Mouse (Mus musculus): ENCODE measurements around the gene Tti1. TPM values are rescaled to one million over a fixed set of nuclear protein-coding genes. Genes with fewer than 3 reads are reported as not detected.

Gene Tti1
- polyA plus RNA-seq, 1 experiment from 2014 or later = 24.5 TPM

DNA sequence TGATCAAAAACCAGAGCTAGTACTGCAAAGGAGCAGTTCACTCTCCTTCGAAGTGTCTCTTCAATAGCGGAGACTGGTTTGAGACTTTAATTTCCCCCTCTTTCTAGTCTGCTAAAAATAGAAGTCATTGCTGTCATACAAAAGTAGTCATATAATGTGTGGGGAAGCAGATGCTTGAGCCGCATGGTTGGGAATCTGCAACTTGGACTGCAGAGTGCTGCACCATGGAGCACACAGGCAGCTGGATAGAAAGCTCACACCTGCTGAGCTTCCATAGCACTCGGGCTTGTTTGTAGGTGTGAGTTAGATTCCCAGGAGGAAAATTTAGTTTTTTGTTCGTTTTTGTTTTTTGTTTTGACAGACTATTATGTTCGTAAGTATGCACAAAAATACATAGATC, 8.2 kb upstream of the Tti1 start:
- Histone ChIP-seq H3K9ac (ENCODE audit: low read depth, low read length) (no peak overlapping the region), H3K27ac (ENCODE audit: low read depth, low read length) (no peak overlapping the region), H3K27me3 (ENCODE audit: control insufficient read depth, insufficient read depth, low read length) (no peaks in the 10 kb centered on the region), H3K9me3 (replicated peaks; ENCODE audit: control insufficient read depth, low read length) (no peaks in the 10 kb centered on the region), H3K36me3 (ENCODE audit: control insufficient read depth, insufficient read depth, low read length) (no peaks in the 10 kb centered on the region), H3K4me1 (ENCODE audit: control insufficient read depth, insufficient read depth, low read length) (peaks cover 13% of the 10 kb centered on the region), H3K4me2 (no peak overlapping the region), H3K4me3 (ENCODE audit: low read depth, low read length) (no peak overlapping the region)
- ATAC-seq (replicated peaks; ENCODE audit: insufficient number of reproducible peaks, low FRiP score, low TSS enrichment) = no peak
- WGBS (ENCODE audit: insufficient replicate concordance) = 64% methylated on average over 6 of the region's 6 CpGs

DNA sequence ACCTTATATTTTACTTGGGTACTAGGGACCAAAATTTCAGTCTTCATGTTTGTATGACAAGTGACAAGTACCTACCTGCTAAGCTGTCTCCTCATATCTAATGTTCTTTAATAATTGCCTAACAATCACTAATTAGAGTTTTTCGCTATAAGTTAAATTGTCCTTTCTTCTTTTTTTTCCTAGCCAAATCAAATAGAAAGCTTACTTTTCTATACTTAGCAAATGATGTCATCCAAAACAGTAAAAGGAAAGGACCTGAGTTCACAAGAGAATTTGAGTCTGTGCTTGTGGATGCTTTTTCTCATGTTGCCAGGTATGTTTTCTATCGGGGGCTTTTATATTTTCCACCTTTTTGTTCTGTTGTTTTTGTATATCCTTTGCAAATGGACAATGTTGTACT, 7.6 kb upstream of the Tti1 start:
- Histone ChIP-seq H3K27ac (ENCODE audit: low read depth, low read length) (no peak overlapping the region), H3K4me3 (ENCODE audit: low read depth, low read length) (no peak overlapping the region), H3K9ac (ENCODE audit: low read depth, low read length) (no peak overlapping the region), H3K27me3 (ENCODE audit: control insufficient read depth, insufficient read depth, low read length) (no peaks in the 10 kb centered on the region), H3K36me3 (ENCODE audit: control insufficient read depth, insufficient read depth, low read length) (no peaks in the 10 kb centered on the region), H3K9me3 (replicated peaks; ENCODE audit: control insufficient read depth, low read length) (no peaks in the 10 kb centered on the region), H3K4me1 (ENCODE audit: control insufficient read depth, insufficient read depth, low read length) (peaks cover 19% of the 10 kb centered on the region), H3K4me2 (no peak overlapping the region)
- WGBS (ENCODE audit: insufficient replicate concordance) = 85% methylated on average over 2 of the region's 2 CpGs
- ATAC-seq (replicated peaks; ENCODE audit: insufficient number of reproducible peaks, low FRiP score, low TSS enrichment) = no peak

DNA sequence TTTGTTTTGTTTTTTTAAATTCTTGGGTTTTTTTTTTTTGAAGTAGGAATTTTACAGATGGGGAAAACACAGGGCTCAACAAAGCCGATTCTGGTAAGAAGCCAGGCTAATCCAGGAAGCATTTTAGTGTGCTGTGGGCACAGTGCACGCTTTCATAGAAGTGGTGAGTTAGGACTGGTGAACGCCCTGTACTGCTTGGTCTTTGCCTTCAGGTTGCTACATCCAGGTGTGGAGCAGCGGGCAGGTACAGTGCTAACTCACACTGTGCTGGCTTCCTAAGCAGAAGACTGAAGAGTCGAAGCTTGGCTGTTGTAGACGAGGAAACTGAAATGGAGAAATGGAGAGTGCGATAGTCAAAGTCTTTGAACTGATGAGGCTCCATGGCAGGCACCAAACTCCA, 1.8 kb upstream of the Tti1 start:
- Histone ChIP-seq H3K27me3 (ENCODE audit: control insufficient read depth, insufficient read depth, low read length) (no peaks in the 10 kb centered on the region), H3K4me3 (ENCODE audit: low read depth, low read length) (peak overlapping the region; percentile 91), H3K36me3 (ENCODE audit: control insufficient read depth, insufficient read depth, low read length) (no peaks in the 10 kb centered on the region), H3K4me2 (peak overlapping the region; percentile 83), H3K27ac (ENCODE audit: low read depth, low read length) (no peak overlapping the region), H3K9me3 (replicated peaks; ENCODE audit: control insufficient read depth, low read length) (no peaks in the 10 kb centered on the region), H3K4me1 (ENCODE audit: control insufficient read depth, insufficient read depth, low read length) (peaks cover 23% of the 10 kb centered on the region), H3K9ac (ENCODE audit: low read depth, low read length) (no peak overlapping the region)
- ATAC-seq (replicated peaks; ENCODE audit: insufficient number of reproducible peaks, low FRiP score, low TSS enrichment) = no peak
- 84% methylated on average over 7 of the region's 7 CpGs for WGBS (ENCODE audit: insufficient replicate concordance)

DNA sequence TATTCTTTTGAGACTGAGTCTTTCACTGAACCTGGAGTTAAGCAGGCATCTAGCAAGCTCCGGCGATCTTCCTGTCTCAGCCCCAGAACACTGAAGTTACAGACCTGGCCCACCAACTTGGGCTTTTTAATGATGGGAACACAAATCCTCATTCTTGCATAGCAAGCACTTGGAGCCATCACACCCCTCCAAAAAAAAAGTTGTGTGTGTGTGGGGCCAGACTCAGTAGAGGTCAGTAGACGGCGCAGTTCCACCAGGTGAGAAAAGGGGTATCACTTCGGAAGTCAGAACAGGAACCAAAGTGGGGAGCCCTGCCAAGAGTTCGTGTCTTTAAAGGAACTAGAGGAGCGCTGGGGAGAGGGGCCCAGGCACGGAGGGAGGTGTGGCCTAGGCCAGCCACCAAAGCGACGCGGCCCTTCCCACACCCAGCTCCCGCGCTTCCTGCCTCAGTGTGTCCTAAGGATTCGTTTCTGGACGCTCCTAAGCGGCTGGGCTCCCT, 329 bp downstream of the Tti1 start:
- H3K9ac ChIP-seq (ENCODE audit: low read depth, low read length) = peak overlapping the region; percentile 94
- ATAC-seq (replicated peaks; ENCODE audit: insufficient number of reproducible peaks, low FRiP score, low TSS enrichment) = no peak
- H3K27ac ChIP-seq (ENCODE audit: low read depth, low read length) = peak overlapping the region; percentile 96
- peaks cover 23% of the 10 kb centered on the region for H3K4me1 ChIP-seq (ENCODE audit: control insufficient read depth, insufficient read depth, low read length)
- H3K9me3 ChIP-seq (replicated peaks; ENCODE audit: control insufficient read depth, low read length) = no peaks in the 10 kb centered on the region
- WGBS (ENCODE audit: insufficient replicate concordance) = under 1% methylated on average over 16 of the region's 16 CpGs
- peak overlapping the region; percentile 91 for H3K4me3 ChIP-seq (ENCODE audit: low read depth, low read length)
- no peaks in the 10 kb centered on the region for H3K36me3 ChIP-seq (ENCODE audit: control insufficient read depth, insufficient read depth, low read length)
- H3K27me3 ChIP-seq (ENCODE audit: control insufficient read depth, insufficient read depth, low read length) = no peaks in the 10 kb centered on the region
- H3K4me2 ChIP-seq = peak overlapping the region; percentile 83

DNA sequence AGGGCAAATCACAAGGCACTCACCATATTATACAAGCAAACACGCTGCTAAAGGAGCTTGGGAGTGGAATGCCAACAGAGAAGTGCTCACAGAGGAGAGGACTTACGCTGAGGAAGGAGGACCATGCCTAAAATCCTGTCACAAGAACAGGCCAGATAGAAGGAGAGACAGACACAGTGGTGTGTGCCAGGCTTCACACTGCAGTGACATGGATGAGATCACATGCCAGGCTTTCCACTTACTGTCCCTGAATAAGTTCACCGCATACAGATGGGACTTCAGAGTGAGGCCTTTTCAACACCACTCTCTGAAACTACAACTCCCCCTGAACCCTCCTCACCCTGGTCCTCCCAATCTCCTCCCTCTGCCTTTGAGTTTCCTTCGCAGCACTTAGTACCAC, 10.9 kb downstream of the Tti1 start:
- no peak overlapping the region for H3K27ac ChIP-seq (ENCODE audit: low read depth, low read length)
- H3K9ac ChIP-seq (ENCODE audit: low read depth, low read length) = no peak overlapping the region
- H3K36me3 ChIP-seq (ENCODE audit: control insufficient read depth, insufficient read depth, low read length) = no peaks in the 10 kb centered on the region
- no peaks in the 10 kb centered on the region for H3K9me3 ChIP-seq (replicated peaks; ENCODE audit: control insufficient read depth, low read length)
- no peak for ATAC-seq (replicated peaks; ENCODE audit: insufficient number of reproducible peaks, low FRiP score, low TSS enrichment)
- H3K4me1 ChIP-seq (ENCODE audit: control insufficient read depth, insufficient read depth, low read length) = no peaks in the 10 kb centered on the region
- 76% methylated on average over 4 of the region's 4 CpGs for WGBS (ENCODE audit: insufficient replicate concordance)
- no peaks in the 10 kb centered on the region for H3K27me3 ChIP-seq (ENCODE audit: control insufficient read depth, insufficient read depth, low read length)
- no peak overlapping the region for H3K4me2 ChIP-seq
- H3K4me3 ChIP-seq (ENCODE audit: low read depth, low read length) = no peak overlapping the region

DNA sequence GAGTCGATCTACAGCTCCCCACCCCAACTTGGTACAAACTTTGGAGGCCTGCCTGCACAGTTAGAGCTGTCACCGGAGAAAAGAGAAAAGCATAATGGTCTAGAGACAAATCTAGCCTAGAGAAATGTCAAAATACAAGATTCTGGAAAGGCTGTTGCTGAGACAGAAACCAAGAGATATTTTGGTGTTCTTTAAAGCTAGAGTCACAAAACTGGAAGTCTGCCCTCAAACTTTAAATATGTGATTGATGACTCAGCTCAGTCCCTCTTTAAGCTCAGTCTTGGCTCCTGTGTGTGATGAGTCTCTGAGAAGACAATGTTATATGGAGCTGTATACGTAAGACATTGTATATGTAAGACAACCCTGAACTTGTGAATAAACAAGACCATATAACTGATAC, 15.6 kb downstream of the Tti1 start:
- no peaks in the 10 kb centered on the region for H3K9me3 ChIP-seq (replicated peaks; ENCODE audit: control insufficient read depth, low read length)
- WGBS (ENCODE audit: insufficient replicate concordance) = 92% methylated on average over 3 of the region's 3 CpGs
- ATAC-seq (replicated peaks; ENCODE audit: insufficient number of reproducible peaks, low FRiP score, low TSS enrichment) = no peak
- no peak overlapping the region for H3K27ac ChIP-seq (ENCODE audit: low read depth, low read length)
- H3K36me3 ChIP-seq (ENCODE audit: control insufficient read depth, insufficient read depth, low read length) = peaks cover 4% of the 10 kb centered on the region; the same call in 1 of the 2 replicates
- no peak overlapping the region for H3K4me2 ChIP-seq
- H3K4me1 ChIP-seq (ENCODE audit: control insufficient read depth, insufficient read depth, low read length) = peaks cover 9% of the 10 kb centered on the region
- H3K4me3 ChIP-seq (ENCODE audit: low read depth, low read length) = no peak overlapping the region
- H3K27me3 ChIP-seq (ENCODE audit: control insufficient read depth, insufficient read depth, low read length) = no peaks in the 10 kb centered on the region
- H3K9ac ChIP-seq (ENCODE audit: low read depth, low read length) = no peak overlapping the region

DNA sequence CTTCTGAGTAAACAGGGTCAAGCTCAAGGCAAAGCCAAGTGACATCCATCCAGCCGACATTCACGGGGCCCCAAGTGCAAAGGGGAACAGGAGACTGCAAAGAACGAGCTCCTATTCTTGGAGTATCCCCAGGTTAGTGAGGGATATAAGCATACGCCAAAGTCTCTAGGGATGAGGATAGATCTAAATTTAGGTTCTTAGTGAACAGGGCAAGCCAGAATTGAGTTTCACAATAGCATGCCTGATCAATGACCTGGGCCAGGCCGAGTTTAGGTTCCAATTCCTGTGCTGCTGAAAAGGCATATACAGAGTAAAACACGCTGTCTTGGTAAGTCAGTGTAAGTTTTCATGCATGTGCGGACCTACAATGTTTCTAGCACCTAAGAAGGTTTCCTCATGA, 18.9 kb downstream of the Tti1 start:
- WGBS (ENCODE audit: insufficient replicate concordance) = 75% methylated on average over 7 of the region's 7 CpGs
- ATAC-seq (replicated peaks; ENCODE audit: insufficient number of reproducible peaks, low FRiP score, low TSS enrichment) = no peak
- 0 out of 2 replicates have a peak overlapping the region, but pooled peaks have one; percentile 10 for H3K27ac ChIP-seq (ENCODE audit: low read depth, low read length)
- no peaks in the 10 kb centered on the region for H3K9me3 ChIP-seq (replicated peaks; ENCODE audit: control insufficient read depth, low read length)
- peaks cover 9% of the 10 kb centered on the region for H3K4me1 ChIP-seq (ENCODE audit: control insufficient read depth, insufficient read depth, low read length)
- peaks cover 11% of the 10 kb centered on the region for H3K36me3 ChIP-seq (ENCODE audit: control insufficient read depth, insufficient read depth, low read length)
- H3K4me3 ChIP-seq (ENCODE audit: low read depth, low read length) = no peak overlapping the region
- H3K27me3 ChIP-seq (ENCODE audit: control insufficient read depth, insufficient read depth, low read length) = no peaks in the 10 kb centered on the region
- H3K9ac ChIP-seq (ENCODE audit: low read depth, low read length) = no peak overlapping the region
- H3K4me2 ChIP-seq = no peak overlapping the region

DNA sequence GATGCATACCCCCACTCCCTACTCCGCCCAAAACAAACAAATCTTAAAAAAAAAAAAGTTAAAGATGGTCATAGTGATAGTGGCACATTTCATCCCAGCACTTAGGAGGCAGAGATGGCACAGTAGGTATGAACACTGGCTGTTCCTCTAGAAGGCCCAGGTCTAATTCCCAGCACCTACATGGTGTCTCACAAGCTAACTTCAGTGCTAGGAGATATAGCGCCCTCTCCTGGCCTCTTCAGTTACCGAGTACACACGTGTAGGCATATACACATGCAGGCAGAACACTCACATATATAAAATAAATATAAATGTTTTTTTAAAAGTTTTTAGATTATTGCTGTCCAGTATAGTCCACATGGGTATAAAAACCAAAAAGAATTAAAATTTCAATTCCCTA, 22.6 kb downstream of the Tti1 start:
- no peak overlapping the region for H3K4me2 ChIP-seq
- no peaks in the 10 kb centered on the region for H3K9me3 ChIP-seq (replicated peaks; ENCODE audit: control insufficient read depth, low read length)
- ATAC-seq (replicated peaks; ENCODE audit: insufficient number of reproducible peaks, low FRiP score, low TSS enrichment) = no peak
- 91% methylated on average over 4 of the region's 4 CpGs for WGBS (ENCODE audit: insufficient replicate concordance)
- no peak overlapping the region for H3K27ac ChIP-seq (ENCODE audit: low read depth, low read length)
- H3K4me3 ChIP-seq (ENCODE audit: low read depth, low read length) = no peak overlapping the region
- H3K9ac ChIP-seq (ENCODE audit: low read depth, low read length) = no peak overlapping the region
- no peaks in the 10 kb centered on the region for H3K27me3 ChIP-seq (ENCODE audit: control insufficient read depth, insufficient read depth, low read length)
- peaks cover 9% of the 10 kb centered on the region for H3K4me1 ChIP-seq (ENCODE audit: control insufficient read depth, insufficient read depth, low read length)
- H3K36me3 ChIP-seq (ENCODE audit: control insufficient read depth, insufficient read depth, low read length) = peaks cover 11% of the 10 kb centered on the region

DNA sequence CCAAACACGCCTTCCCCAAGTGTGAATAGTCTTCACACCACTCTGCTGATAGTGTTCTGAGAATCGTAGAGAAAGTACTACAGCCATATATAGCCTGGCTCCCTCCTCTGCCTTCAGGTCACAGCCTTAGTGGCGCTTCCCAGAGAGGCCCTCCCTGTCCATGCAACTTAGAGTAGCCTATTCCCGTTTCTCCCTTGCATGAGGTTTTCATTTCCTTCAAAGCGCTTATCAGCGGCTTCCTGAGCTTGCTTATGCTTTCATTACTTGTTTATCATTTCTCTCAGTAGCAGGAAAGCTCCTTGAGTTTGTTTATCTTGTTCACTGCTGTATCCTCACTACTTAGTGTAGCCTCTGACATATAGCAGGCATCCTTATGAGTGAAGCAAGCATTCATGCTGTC, 23.6 kb downstream of the Tti1 start:
- peaks cover 8% of the 10 kb centered on the region for H3K4me1 ChIP-seq (ENCODE audit: control insufficient read depth, insufficient read depth, low read length)
- no peak overlapping the region for H3K9ac ChIP-seq (ENCODE audit: low read depth, low read length)
- peak overlapping the region; percentile 54; the same call in 1 of the 2 replicates for H3K27ac ChIP-seq (ENCODE audit: low read depth, low read length)
- 43% methylated on average over 6 of the region's 6 CpGs for WGBS (ENCODE audit: insufficient replicate concordance)
- H3K4me3 ChIP-seq (ENCODE audit: low read depth, low read length) = no peak overlapping the region
- H3K27me3 ChIP-seq (ENCODE audit: control insufficient read depth, insufficient read depth, low read length) = no peaks in the 10 kb centered on the region
- peaks cover 11% of the 10 kb centered on the region for H3K36me3 ChIP-seq (ENCODE audit: control insufficient read depth, insufficient read depth, low read length)
- H3K9me3 ChIP-seq (replicated peaks; ENCODE audit: control insufficient read depth, low read length) = no peaks in the 10 kb centered on the region
- H3K4me2 ChIP-seq = no peak overlapping the region
- no peak for ATAC-seq (replicated peaks; ENCODE audit: insufficient number of reproducible peaks, low FRiP score, low TSS enrichment)

Measured in heart, embryonic 11.5 days (tissue).